Mouse (Mus musculus): ENCODE measurements around the gene Pex5l. TPM values are rescaled to one million over a fixed set of nuclear protein-coding genes. Genes with fewer than 3 reads are reported as not detected.
A peak's percentile ranks its signal among the peaks of the same experiment; 100 is the strongest.

Pex5l gene
- polyA plus RNA-seq, 1 experiment from 2014 or later = 2.9 TPM

GRCm38 (mm10) chr3:32947486-32947885 lies 195.6 kb downstream of the Pex5l start:
- ATAC-seq = no peak
- no peaks in the 10 kb centered on the region for H3K4me1 ChIP-seq (ENCODE audit: control insufficient read depth, insufficient read depth, low read length)
- no peak overlapping the region for H3K4me3 ChIP-seq (ENCODE audit: low read depth, low read length)
- no peaks in the 10 kb centered on the region; the same call in 1 of the 2 replicates for H3K9me3 ChIP-seq (replicated peaks; ENCODE audit: control insufficient read depth, low read length, poor library complexity, severe bottlenecking)
- WGBS = 85% methylated on average over 5 of the region's 5 CpGs
- H3K9ac ChIP-seq (ENCODE audit: low read depth, low read length) = no peak overlapping the region
- H3K36me3 ChIP-seq (ENCODE audit: control insufficient read depth, insufficient read depth, low read length) = no peaks in the 10 kb centered on the region
- no peaks in the 10 kb centered on the region for H3K27me3 ChIP-seq (ENCODE audit: control insufficient read depth, insufficient read depth, low read depth, low read length)
- H3K27ac ChIP-seq (ENCODE audit: low read length) = no peak overlapping the region
- H3K4me2 ChIP-seq (ENCODE audit: low read length) = no peak overlapping the region

GRCm38 (mm10) chr3:32939802-32940501 lies 203.1 kb downstream of the Pex5l start:
- H3K4me1 ChIP-seq (ENCODE audit: control insufficient read depth, insufficient read depth, low read length) = no peaks in the 10 kb centered on the region
- no peak overlapping the region for H3K4me2 ChIP-seq (ENCODE audit: low read length)
- no peak for ATAC-seq
- no peak overlapping the region for H3K27ac ChIP-seq (ENCODE audit: low read length)
- no peaks in the 10 kb centered on the region for H3K27me3 ChIP-seq (ENCODE audit: control insufficient read depth, insufficient read depth, low read depth, low read length)
- H3K36me3 ChIP-seq (ENCODE audit: control insufficient read depth, insufficient read depth, low read length) = no peaks in the 10 kb centered on the region
- no peak overlapping the region for H3K4me3 ChIP-seq (ENCODE audit: low read depth, low read length)
- 87% methylated on average over 8 of the region's 8 CpGs for WGBS
- H3K9ac ChIP-seq (ENCODE audit: low read depth, low read length) = no peak overlapping the region
- H3K9me3 ChIP-seq (replicated peaks; ENCODE audit: control insufficient read depth, low read length, poor library complexity, severe bottlenecking) = no peaks in the 10 kb centered on the region

DNA sequence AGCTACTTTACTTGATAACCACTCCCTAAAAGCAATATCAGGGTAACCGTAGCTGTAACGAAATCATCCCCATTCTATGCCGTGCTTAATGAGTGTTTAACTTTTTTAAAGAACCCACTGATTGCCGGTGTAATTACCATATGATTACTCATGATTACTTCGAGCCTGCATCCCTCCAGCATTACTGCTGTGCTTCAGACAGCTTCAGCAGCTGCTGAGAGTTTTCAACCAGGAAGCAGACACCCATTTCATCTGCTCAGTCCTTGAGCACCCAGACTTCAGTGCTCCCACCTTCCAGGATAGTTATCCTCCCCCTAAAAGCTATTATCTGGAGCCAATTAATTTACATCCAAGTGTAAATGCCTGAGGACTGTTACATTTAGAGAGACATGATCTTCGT lies 218.9 kb downstream of the Pex5l start:
- WGBS = 88% methylated on average over 6 of the region's 6 CpGs
- no peak overlapping the region for H3K27ac ChIP-seq (ENCODE audit: low read length)
- H3K4me3 ChIP-seq (ENCODE audit: low read depth, low read length) = no peak overlapping the region
- peaks cover 39% of the 10 kb centered on the region for H3K36me3 ChIP-seq (ENCODE audit: control insufficient read depth, insufficient read depth, low read length)
- no peaks in the 10 kb centered on the region for H3K27me3 ChIP-seq (ENCODE audit: control insufficient read depth, insufficient read depth, low read depth, low read length)
- no peak for ATAC-seq
- H3K4me2 ChIP-seq (ENCODE audit: low read length) = no peak overlapping the region
- H3K4me1 ChIP-seq (ENCODE audit: control insufficient read depth, insufficient read depth, low read length) = no peaks in the 10 kb centered on the region
- no peaks in the 10 kb centered on the region for H3K9me3 ChIP-seq (replicated peaks; ENCODE audit: control insufficient read depth, low read length, poor library complexity, severe bottlenecking)
- no peak overlapping the region for H3K9ac ChIP-seq (ENCODE audit: low read depth, low read length)

DNA sequence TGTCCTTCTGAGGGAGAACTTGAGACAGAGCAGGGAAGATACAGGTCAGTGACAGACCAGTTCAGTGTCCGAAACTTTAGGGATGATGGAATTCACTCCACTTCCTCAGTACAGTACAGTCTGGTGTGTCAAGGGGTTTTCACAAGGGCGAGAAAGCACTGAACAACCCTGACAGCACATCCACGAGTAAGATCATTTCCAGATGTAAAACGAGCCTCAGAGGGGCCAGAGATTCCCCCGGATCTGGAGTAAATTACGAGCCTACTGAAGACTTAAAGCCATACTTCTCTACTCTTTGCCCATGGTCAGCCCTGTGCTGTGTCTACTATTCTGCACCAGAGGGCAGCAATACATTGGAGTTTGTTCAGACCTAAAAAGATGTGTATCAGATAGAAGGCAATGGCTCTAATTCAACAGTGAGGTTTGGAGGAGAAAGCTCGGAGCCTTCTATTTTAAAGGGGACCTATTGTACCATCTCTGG lies 232.9 kb downstream of the Pex5l start:
- peaks cover 4% of the 10 kb centered on the region for H3K4me1 ChIP-seq (ENCODE audit: control insufficient read depth, insufficient read depth, low read length)
- ATAC-seq = peak; percentile 87
- 71% methylated on average over 7 of the region's 7 CpGs for WGBS
- peaks cover 13% of the 10 kb centered on the region for H3K36me3 ChIP-seq (ENCODE audit: control insufficient read depth, insufficient read depth, low read length)
- 0 out of 2 replicates have a peak overlapping the region, but pooled peaks have one; percentile 30 for H3K9ac ChIP-seq (ENCODE audit: low read depth, low read length)
- no peak overlapping the region for H3K4me3 ChIP-seq (ENCODE audit: low read depth, low read length)
- no peaks in the 10 kb centered on the region for H3K27me3 ChIP-seq (ENCODE audit: control insufficient read depth, insufficient read depth, low read depth, low read length)
- H3K27ac ChIP-seq (ENCODE audit: low read length) = no peak overlapping the region
- no peak overlapping the region for H3K4me2 ChIP-seq (ENCODE audit: low read length)
- H3K9me3 ChIP-seq (replicated peaks; ENCODE audit: control insufficient read depth, low read length, poor library complexity, severe bottlenecking) = no peaks in the 10 kb centered on the region

GRCm38 (mm10) chr3:32908400-32908799 lies 234.6 kb downstream of the Pex5l start:
- Histone ChIP-seq H3K4me2 (ENCODE audit: low read length) (no peak overlapping the region), H3K36me3 (ENCODE audit: control insufficient read depth, insufficient read depth, low read length) (no peaks in the 10 kb centered on the region), H3K4me1 (ENCODE audit: control insufficient read depth, insufficient read depth, low read length) (peaks cover 4% of the 10 kb centered on the region), H3K27ac (ENCODE audit: low read length) (no peak overlapping the region), H3K9ac (ENCODE audit: low read depth, low read length) (no peak overlapping the region), H3K4me3 (ENCODE audit: low read depth, low read length) (no peak overlapping the region), H3K9me3 (replicated peaks; ENCODE audit: control insufficient read depth, low read length, poor library complexity, severe bottlenecking) (no peaks in the 10 kb centered on the region), H3K27me3 (ENCODE audit: control insufficient read depth, insufficient read depth, low read depth, low read length) (no peaks in the 10 kb centered on the region)
- ATAC-seq = no peak
- WGBS = 91% methylated on average over 3 of the region's 3 CpGs

- Histone ChIP-seq H3K4me3 (ENCODE audit: low read depth, low read length) (no peak overlapping the region), H3K4me2 (ENCODE audit: low read length) (no peak overlapping the region), H3K36me3 (ENCODE audit: control insufficient read depth, insufficient read depth, low read length) (peaks cover 8% of the 10 kb centered on the region; the same call in 1 of the 2 replicates), H3K9ac (ENCODE audit: low read depth, low read length) (no peak overlapping the region), H3K27me3 (ENCODE audit: control insufficient read depth, insufficient read depth, low read depth, low read length) (no peaks in the 10 kb centered on the region), H3K9me3 (replicated peaks; ENCODE audit: control insufficient read depth, low read length, poor library complexity, severe bottlenecking) (no peaks in the 10 kb centered on the region), H3K4me1 (ENCODE audit: control insufficient read depth, insufficient read depth, low read length) (peaks cover 4% of the 10 kb centered on the region), H3K27ac (ENCODE audit: low read length) (no peak overlapping the region)
- 42% methylated on average over 8 of the region's 8 CpGs for WGBS
- ATAC-seq = no peak
These were observed 236.9 kb downstream of the Pex5l start for GRCm38 (mm10) chr3:32905850-32906779.

DNA sequence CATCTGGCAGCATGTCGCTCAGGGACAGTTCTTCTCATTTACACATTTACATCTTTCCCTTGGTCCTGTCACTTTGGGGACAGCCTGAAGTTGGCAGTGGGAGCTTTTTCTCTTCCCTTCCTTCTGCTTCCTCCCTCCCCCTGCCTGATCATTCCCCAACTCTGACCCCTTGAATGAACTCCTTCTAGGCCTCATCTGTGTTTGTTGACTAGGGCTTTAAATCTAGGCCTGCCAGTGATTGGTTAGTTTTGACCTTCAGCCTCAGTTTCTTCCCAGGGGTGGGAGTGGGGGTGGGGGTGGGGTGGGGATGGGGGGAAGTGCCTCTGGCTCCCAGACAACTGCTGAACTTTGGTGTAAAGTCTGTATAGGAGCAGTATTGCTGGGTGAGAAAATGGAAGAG lies 238.4 kb downstream of the Pex5l start:
- Histone ChIP-seq H3K4me2 (ENCODE audit: low read length) (no peak overlapping the region), H3K4me1 (ENCODE audit: control insufficient read depth, insufficient read depth, low read length) (no peaks in the 10 kb centered on the region), H3K27me3 (ENCODE audit: control insufficient read depth, insufficient read depth, low read depth, low read length) (no peaks in the 10 kb centered on the region), H3K9me3 (replicated peaks; ENCODE audit: control insufficient read depth, low read length, poor library complexity, severe bottlenecking) (no peaks in the 10 kb centered on the region), H3K9ac (ENCODE audit: low read depth, low read length) (no peak overlapping the region), H3K27ac (ENCODE audit: low read length) (no peak overlapping the region), H3K36me3 (ENCODE audit: control insufficient read depth, insufficient read depth, low read length) (peaks cover 8% of the 10 kb centered on the region; the same call in 1 of the 2 replicates), H3K4me3 (ENCODE audit: low read depth, low read length) (no peak overlapping the region)
- WGBS = 43% methylated on average over 1 of the region's 1 CpGs
- no peak for ATAC-seq

DNA sequence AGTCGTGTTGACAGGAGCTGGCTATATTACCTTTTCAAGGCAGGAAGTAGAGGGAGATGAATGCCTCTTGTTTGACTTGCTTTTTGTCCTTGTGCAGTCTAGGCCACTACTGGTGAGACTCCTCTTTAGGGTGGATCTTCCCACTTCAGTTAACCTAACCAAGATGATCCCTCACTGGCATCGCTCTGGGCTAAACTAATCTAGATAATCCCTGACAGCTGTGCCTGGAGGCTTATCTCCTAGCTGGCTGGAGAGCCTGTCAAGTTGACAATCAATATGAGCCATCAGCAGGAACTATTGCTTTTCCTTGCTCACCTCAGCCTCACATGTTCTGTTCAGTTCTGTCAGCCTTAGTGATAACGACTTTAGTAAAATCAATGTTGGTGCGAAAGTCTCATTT lies 239.6 kb downstream of the Pex5l start:
- H3K9ac ChIP-seq (ENCODE audit: low read depth, low read length) = no peak overlapping the region
- no peak overlapping the region for H3K27ac ChIP-seq (ENCODE audit: low read length)
- no peaks in the 10 kb centered on the region for H3K4me1 ChIP-seq (ENCODE audit: control insufficient read depth, insufficient read depth, low read length)
- H3K4me3 ChIP-seq (ENCODE audit: low read depth, low read length) = no peak overlapping the region
- no peaks in the 10 kb centered on the region for H3K9me3 ChIP-seq (replicated peaks; ENCODE audit: control insufficient read depth, low read length, poor library complexity, severe bottlenecking)
- no peaks in the 10 kb centered on the region for H3K27me3 ChIP-seq (ENCODE audit: control insufficient read depth, insufficient read depth, low read depth, low read length)
- no peak overlapping the region for H3K4me2 ChIP-seq (ENCODE audit: low read length)
- ATAC-seq = no peak
- H3K36me3 ChIP-seq (ENCODE audit: control insufficient read depth, insufficient read depth, low read length) = peaks cover 8% of the 10 kb centered on the region; the same call in 1 of the 2 replicates
- 37% methylated on average over 4 of the region's 4 CpGs for WGBS
